Mouse (Mus musculus): ENCODE results near the gene Naa80. TPM values are rescaled to one million over a fixed set of nuclear protein-coding genes. Genes with fewer than 3 reads are reported as not detected.

Naa80 gene
- polyA plus RNA-seq, 1 experiment from 2014 or later, result 15.1 TPM

Other genes starting within 250 kb of the Naa80 start
- 11.1 and 12.4 TPM in 2 replicates for gene Hemk1, start 240.5 kb upstream of the Naa80 start, polyA plus RNA-seq (2014; fragmentation: Nextera tagmentation; extraction: Ambion mirVana)
- gene 6430571L13Rik, start 238.3 kb upstream of the Naa80 start, polyA plus RNA-seq (2014; fragmentation: Nextera tagmentation; extraction: Ambion mirVana), result 1.4 and 2.0 TPM in 2 replicates
- 1.4 and 1.8 TPM in 2 replicates for gene Cacna2d2, start 179.3 kb upstream of the Naa80 start, polyA plus RNA-seq (2014; fragmentation: Nextera tagmentation; extraction: Ambion mirVana)
- 47.0 and 47.2 TPM in 2 replicates for gene Tmem115, start 44.9 kb upstream of the Naa80 start, polyA plus RNA-seq (2014; fragmentation: Nextera tagmentation; extraction: Ambion mirVana)
- gene Cyb561d2, start 36.7 kb upstream of the Naa80 start, polyA plus RNA-seq (2014; fragmentation: Nextera tagmentation; extraction: Ambion mirVana), result 19.7 and 21.9 TPM in 2 replicates
- gene Nprl2, start 36.7 kb upstream of the Naa80 start, polyA plus RNA-seq (2014; fragmentation: Nextera tagmentation; extraction: Ambion mirVana), result 45.8 and 48.9 TPM in 2 replicates
- gene Zmynd10, start 31.6 kb upstream of the Naa80 start, polyA plus RNA-seq (2014; fragmentation: Nextera tagmentation; extraction: Ambion mirVana), result 0.65 and 1.3 TPM in 2 replicates
- gene Rassf1, start 27.3 kb upstream of the Naa80 start, polyA plus RNA-seq (2014; fragmentation: Nextera tagmentation; extraction: Ambion mirVana), result 38.5 and 41.3 TPM in 2 replicates
- gene Tusc2, start 15.6 kb upstream of the Naa80 start, polyA plus RNA-seq (2014; fragmentation: Nextera tagmentation; extraction: Ambion mirVana), result 91.0 and 93.0 TPM in 2 replicates
- 124 and 128 TPM in 2 replicates for gene Hyal2, start 10.9 kb upstream of the Naa80 start, polyA plus RNA-seq (2014; fragmentation: Nextera tagmentation; extraction: Ambion mirVana)
- 3.3 and 4.0 TPM in 2 replicates for gene Hyal1, start 2.0 kb upstream of the Naa80 start, polyA plus RNA-seq (2014; fragmentation: Nextera tagmentation; extraction: Ambion mirVana)
- gene Hyal3, start 1.9 kb downstream of the Naa80 start, polyA plus RNA-seq (2014; fragmentation: Nextera tagmentation; extraction: Ambion mirVana), result 0.24 and 0.30 TPM in 2 replicates
- 35.2 and 39.0 TPM in 2 replicates for gene Ifrd2, start 8.8 kb downstream of the Naa80 start, polyA plus RNA-seq (2014; fragmentation: Nextera tagmentation; extraction: Ambion mirVana)
- gene Sema3b, start 30.3 kb downstream of the Naa80 start, polyA plus RNA-seq (2014; fragmentation: Nextera tagmentation; extraction: Ambion mirVana), result 2.6 and 3.0 TPM in 2 replicates
- 434 and 452 TPM in 2 replicates for gene Gnai2, start 56.5 kb downstream of the Naa80 start, polyA plus RNA-seq (2014; fragmentation: Nextera tagmentation; extraction: Ambion mirVana)
- gene Slc38a3, start 90.6 kb downstream of the Naa80 start, polyA plus RNA-seq (2014; fragmentation: Nextera tagmentation; extraction: Ambion mirVana), result 6.8 and 7.2 TPM in 2 replicates
- gene Gnat1, start 100.8 kb downstream of the Naa80 start, polyA plus RNA-seq (2014; fragmentation: Nextera tagmentation; extraction: Ambion mirVana), result 1.9 and 2.4 TPM in 2 replicates
- 15.3 and 17.0 TPM in 2 replicates for gene Sema3f, start 131.6 kb downstream of the Naa80 start, polyA plus RNA-seq (2014; fragmentation: Nextera tagmentation; extraction: Ambion mirVana)
- gene Rbm5, start 192.1 kb downstream of the Naa80 start, polyA plus RNA-seq (2014; fragmentation: Nextera tagmentation; extraction: Ambion mirVana), result 196 and 197 TPM in 2 replicates

Data from neural tube, embryonic 11.5 days (tissue).